Mouse (Mus musculus): ENCODE data around the gene Fam24a. TPM values are rescaled to one million over a fixed set of nuclear protein-coding genes. Genes with fewer than 3 reads are reported as not detected.

Gene Fam24a
- polyA plus RNA-seq, 1 experiment from 2014 or later, result not detected

Other genes with a start within 250 kb of the Fam24a start
- not detected in 2 replicates for gene 4933402N03Rik, start 187.6 kb upstream of the Fam24a start, polyA plus RNA-seq (2015; fragmentation: Nextera tagmentation; extraction: Ambion mirVana)
- not detected in 2 replicates for gene 5430419D17Rik, start 159.5 kb upstream of the Fam24a start, polyA plus RNA-seq (2015; fragmentation: Nextera tagmentation; extraction: Ambion mirVana)
- not detected in 2 replicates for gene Cuzd1, start 11.6 kb upstream of the Fam24a start, polyA plus RNA-seq (2015; fragmentation: Nextera tagmentation; extraction: Ambion mirVana)
- gene Fam24b, start 4.3 kb upstream of the Fam24a start, polyA plus RNA-seq (2015; fragmentation: Nextera tagmentation; extraction: Ambion mirVana), result not detected in 2 replicates
- gene 2310057M21Rik, start 28.9 kb downstream of the Fam24a start, polyA plus RNA-seq (2015; fragmentation: Nextera tagmentation; extraction: Ambion mirVana), result 21.7 and 22.5 TPM in 2 replicates
- 79.8 and 89.1 TPM in 2 replicates for gene Pstk, start 37.3 kb downstream of the Fam24a start, polyA plus RNA-seq (2015; fragmentation: Nextera tagmentation; extraction: Ambion mirVana)
- gene Ikzf5, start 76.7 kb downstream of the Fam24a start, polyA plus RNA-seq (2015; fragmentation: Nextera tagmentation; extraction: Ambion mirVana), result 14.3 and 15.6 TPM in 2 replicates
- gene Acadsb, start 76.7 kb downstream of the Fam24a start, polyA plus RNA-seq (2015; fragmentation: Nextera tagmentation; extraction: Ambion mirVana), result 105 and 141 TPM in 2 replicates
- not detected in 2 replicates for gene Hmx3, start 209.0 kb downstream of the Fam24a start, polyA plus RNA-seq (2015; fragmentation: Nextera tagmentation; extraction: Ambion mirVana)
- 0.08 TPM in 1 of 2 replicates, not detected in the other for gene Hmx2, start 214.9 kb downstream of the Fam24a start, polyA plus RNA-seq (2015; fragmentation: Nextera tagmentation; extraction: Ambion mirVana)
- gene Bub3, start 226.4 kb downstream of the Fam24a start, polyA plus RNA-seq (2015; fragmentation: Nextera tagmentation; extraction: Ambion mirVana), result 232 and 237 TPM in 2 replicates